Mouse (Mus musculus) gonadal fat pad, adult 2 months (tissue): ENCODE data around the gene Pole3. TPM values are rescaled to one million over a fixed set of nuclear protein-coding genes. Genes with fewer than 3 reads are reported as not detected.

Experiments
- DNase-seq: peaks from one replicate; pipeline ENCODE4 v3.0.0-alpha.2; 2012; ENCODE audit warnings: low read depth
- polyA plus RNA-seq: library from polyadenylated mRNA; depleted of rRNA; stranded (reverse); fragments of >200 nt; gene quantifications from 2 replicates; pipeline ENCODE4 v1.2.3, GENCODE M21; 2012

Pole3 gene
- polyA plus RNA-seq, 1 experiment: 27.9 TPM

DNA sequence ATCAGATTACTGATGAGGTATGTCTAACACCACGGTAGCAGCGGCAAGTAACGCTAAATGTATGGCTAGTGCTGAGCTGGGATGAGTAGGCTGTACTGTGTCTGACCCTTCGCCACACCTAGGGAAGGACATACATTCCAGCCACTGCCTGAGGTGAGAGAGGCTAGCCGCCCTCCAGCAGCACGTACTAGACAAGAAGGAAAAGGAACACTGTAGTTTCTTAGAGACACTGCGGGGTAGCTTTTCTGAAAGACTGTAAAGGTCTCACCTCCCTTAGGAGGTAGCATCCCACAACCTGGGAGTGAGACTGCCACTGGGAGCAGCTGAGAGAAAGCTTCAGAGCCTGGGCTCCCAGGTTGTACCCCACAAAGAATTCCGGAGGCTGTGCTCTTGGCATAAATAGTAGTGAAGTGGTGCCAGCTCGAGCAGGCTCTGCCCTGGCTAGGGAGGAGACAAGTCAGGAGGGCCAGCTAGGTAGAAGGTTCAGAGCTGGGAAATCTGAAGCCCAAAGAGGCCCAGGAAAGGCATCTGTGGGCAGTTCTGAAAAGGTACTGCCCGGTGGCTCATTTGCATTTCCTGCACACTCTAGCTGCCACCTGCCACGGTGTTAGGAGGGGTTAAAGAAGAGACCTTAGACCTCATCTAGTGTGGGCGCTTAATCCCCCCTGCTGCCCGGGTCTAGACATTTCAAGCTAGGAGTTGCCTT, 6.3 kb downstream of the Pole3 start:
- no peak for DNase-seq

DNA sequence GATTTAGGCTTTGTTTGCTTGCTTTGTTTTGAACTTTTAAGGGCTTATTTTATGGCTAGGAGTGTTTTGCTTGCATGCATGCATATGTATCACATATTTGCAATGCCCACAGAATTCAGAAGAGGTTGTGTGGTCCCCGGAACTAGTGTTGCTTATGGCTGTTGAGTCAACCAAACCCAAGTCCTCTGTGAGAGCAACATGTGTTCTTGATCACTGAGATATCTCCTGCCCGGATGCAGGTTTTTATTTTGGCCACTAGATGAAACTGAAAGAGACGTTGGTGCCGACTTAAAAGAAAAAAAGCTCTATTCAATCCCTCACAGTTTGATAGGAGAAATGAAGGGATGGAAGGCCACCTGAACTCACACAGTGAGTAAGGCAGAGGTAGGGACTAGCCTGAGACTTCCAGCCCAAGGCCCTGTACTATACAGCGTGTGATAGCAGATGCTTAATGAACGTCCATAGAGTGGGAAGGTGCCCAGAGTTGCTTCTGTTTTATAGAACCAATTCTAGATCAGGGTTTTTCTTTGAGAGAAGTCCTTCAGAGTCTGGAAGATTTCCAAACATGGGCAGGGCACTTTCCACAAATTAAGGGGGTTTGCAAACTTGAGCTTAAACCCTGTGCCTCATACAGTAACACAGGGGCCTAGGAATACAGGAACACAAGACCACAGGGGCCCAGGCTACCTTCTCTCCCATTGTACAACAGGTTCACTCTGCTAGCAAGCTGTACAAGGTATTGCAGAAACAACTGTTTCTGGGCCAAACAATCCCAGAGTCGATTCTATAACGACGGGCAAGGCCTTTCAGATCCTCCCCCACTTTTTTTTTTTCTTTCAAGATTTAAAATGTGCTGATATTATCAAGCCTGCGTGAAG, 7.1 kb downstream of the Pole3 start:
- DNase-seq: peak; percentile 71

- DNase-seq: peak; percentile 70
Measured at GRCm38 (mm10) chr4:62517046-62517445, 7.8 kb downstream of the Pole3 start.

GRCm38 (mm10) chr4:62516579-62516978, 8.3 kb downstream of the Pole3 start:
- DNase-seq: no peak

- DNase-seq: no peak
Measured at GRCm38 (mm10) chr4:62516079-62516478, 8.8 kb downstream of the Pole3 start.

DNA sequence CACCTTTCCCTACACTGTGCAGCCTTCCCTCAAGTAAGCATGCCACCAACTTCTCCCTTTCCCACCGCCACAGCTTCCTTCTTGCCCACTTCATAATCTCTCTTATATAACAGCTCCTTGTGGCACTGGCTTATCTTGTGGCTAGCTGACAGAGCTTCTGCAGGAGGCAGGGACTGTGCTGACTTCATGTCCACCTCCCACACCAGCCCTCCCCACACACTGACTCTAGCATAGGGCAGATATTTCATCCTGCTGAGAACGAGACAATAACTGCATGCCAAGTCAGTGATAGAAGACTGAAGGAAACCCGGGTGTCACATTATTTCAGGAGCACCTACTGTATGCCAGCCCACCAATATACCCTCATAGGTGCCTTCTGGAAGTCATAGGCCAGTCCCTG, 9.4 kb downstream of the Pole3 start:
- no peak for DNase-seq

DNA sequence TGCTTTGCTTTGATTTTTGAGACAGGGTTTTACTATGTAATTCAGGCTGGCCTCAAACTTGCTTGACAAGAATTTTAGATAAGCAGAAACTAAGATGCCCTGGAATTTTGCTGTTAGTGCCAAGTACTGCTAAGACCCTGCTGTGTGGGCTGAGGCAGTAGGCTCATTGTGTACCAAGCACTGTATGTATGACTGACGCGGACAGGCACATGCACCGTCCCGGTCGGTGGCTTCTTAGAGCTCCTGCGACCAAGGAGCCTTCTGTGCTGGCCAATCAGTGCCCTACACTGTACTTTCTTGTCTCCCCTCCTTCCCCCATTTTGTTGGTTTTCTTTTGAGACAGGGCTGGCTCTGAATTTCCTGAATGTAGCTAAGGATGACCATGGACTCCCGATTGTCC, 9.9 kb downstream of the Pole3 start:
- no peak for DNase-seq

GRCm38 (mm10) chr4:62513998-62514506, 10.8 kb downstream of the Pole3 start:
- DNase-seq: no peak

- no peak for DNase-seq
Measured at GRCm38 (mm10) chr4:62509946-62510345, 14.9 kb downstream of the Pole3 start.

GRCm38 (mm10) chr4:62508839-62509238, 16.0 kb downstream of the Pole3 start:
- no peak for DNase-seq

GRCm38 (mm10) chr4:62506798-62507197, 18.1 kb downstream of the Pole3 start:
- DNase-seq: no peak

GRCm38 (mm10) chr4:62505991-62506390, 18.9 kb downstream of the Pole3 start:
- no peak for DNase-seq

- DNase-seq: no peak
Measured at GRCm38 (mm10) chr4:62503374-62503970, 21.4 kb downstream of the Pole3 start, which contains the start of gene Hdhd3. Gene Hdhd3 (minus strand): TSS chr4:62503467.

DNA sequence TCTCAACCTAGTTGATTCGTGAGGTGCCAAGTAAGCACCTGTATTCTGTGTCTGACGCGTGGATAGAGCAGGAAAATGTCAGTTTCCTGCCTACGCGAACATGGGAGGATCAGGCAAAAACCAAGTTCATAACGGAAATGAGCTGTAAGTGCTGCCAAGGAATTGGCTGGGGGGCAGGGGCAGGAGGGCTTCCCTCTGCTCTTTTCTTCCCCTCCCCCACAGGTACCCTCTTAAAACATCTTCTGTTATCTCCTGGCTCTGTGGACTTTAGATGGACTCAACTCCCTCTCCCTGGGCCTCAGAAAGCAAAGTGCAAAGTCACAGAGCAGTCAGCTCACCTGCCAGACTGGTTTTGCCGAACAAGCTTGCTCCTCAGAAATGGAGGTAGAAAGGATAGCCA, 21.9 kb downstream of the Pole3 start:
- DNase-seq: no peak

DNA sequence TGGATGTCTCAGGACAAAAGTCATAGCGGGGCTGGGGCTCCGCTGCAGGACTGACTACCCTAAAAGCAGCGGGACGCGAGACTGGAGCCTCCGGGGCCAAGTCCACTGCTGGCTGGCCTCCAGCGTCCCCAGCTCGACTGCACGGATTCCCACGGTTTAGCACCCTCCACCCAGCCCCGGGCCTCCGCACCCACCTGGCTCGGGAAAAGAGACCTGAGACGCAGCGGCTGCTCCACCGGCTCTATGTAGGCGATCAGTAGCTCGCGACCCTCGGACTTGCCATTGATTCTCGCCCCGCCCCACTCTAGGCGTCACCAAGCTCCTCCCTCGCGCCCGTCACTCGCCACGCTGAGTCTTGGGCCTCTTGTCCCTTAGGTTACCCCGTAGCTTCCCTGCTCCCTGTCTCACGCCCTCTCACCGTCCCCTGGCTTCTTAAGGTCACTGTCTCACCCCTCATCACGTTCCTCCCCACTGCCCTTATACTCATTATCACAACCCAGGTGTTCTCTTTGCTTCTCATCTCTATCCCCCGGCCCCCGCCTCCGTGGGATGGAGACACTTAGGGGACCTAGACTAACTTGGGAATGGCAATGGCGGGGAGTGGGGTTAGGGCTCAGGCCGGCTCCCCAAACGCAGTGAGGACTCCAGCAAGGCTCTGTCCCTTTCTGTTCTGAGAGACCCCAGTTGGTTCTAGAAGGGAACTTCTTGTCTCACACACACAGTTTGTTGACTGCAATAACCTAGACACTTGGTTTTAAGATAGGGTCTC, 22.7 kb downstream of the Pole3 start:
- no peak for DNase-seq

GRCm38 (mm10) chr4:62501534-62501933, 23.3 kb downstream of the Pole3 start:
- DNase-seq: no peak

DNA sequence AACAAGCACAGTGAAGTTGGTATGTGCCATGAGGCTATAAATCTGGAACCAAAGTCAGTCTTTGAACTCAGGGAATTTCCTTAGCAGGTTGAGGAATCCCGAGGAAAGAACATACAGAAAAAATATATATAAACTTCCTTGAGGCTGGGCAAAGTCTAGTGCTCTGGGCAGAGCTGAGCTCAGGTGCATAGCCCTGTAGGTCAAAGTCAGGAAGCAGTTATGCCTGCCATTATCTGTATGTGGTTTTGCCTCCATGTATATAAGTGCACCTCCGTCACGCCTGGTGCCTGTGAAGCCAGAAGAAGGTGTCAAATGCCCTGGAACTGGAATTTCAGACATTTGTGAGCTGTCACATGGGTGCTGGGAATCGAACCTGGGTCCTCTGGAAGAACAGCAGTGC, 24.1 kb downstream of the Pole3 start:
- DNase-seq: no peak

GRCm38 (mm10) chr4:62496815-62497214, 28.1 kb downstream of the Pole3 start:
- peak; percentile 82 for DNase-seq

DNA sequence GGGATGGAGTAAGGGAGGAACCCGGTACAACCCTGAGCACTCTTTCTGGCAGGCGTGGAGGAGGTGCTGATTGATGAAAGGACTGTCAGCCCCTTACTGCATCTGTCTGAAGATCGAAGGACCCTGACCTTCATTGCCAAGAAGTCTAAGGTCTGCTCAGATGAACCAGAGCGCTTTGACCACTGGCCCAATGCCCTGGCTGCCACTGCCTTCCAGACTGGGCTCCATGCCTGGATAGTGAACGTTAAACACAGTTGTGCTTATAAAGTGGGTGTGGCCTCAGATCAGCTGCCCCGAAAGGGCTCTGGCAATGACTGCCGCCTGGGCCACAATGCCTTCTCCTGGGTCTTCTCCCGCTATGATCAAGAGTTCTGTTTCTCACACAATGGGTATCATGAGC, 28.9 kb downstream of the Pole3 start:
- DNase-seq: no peak

- DNase-seq: no peak
Measured at GRCm38 (mm10) chr4:62494230-62494629, 30.6 kb downstream of the Pole3 start.

DNA sequence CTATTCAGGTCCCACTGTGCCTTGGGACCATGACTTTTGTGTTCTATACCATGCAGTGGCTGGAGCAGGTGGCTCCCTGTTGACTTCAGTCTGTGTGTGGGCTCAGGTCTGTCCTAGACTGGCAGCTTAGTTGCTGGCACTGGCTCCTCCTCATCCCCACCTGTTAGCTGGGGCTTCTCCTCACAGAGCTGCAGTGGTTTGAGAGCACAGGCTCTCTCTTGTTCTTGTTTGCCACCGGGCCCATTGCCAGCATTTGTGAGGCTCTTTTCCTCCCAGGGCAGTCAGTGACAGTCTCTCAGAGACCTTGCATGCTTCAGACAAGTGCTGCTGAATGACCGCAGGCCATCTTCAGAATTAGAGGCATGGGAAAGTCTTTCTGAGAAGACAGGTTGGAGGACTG, 32.2 kb downstream of the Pole3 start:
- DNase-seq: no peak

DNA sequence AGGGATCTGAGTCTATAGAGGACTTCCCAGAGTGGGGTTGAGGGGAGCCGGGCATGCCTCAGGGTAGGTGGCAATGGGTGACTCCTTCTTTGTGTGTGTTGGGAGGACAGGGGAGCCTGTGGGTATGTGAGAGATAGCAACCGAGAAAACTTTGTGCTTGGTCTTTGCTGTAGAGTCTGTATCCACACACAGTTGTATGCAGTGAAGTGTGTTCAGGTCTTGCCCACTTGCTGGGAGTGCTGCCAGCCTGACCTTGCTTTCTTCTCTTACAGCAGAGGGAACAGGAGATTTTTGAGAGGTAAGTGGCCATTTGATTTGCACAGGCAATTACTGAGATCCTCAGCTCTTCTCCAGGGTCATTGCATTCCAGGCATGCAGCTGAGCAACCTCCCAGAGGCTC, 37.0 kb downstream of the Pole3 start:
- DNase-seq: no peak
